Mouse (Mus musculus): ENCODE measurements at regions not wholly inside any gene's neighbourhood (a gene's known extent, or its start where the extent isn't known, plus 50 kb on each side); places are given as distances from the start of the nearest gene placed in this dataset.

- Histone ChIP-seq H3K27ac (ENCODE audit: insufficient read depth, low read length) (no peak overlapping the region), H3K4me3 (ENCODE audit: low read depth, low read length) (no peak overlapping the region), H3K4me1 (ENCODE audit: control insufficient read depth, insufficient read depth, low read length) (no peaks in the 10 kb centered on the region), H3K27me3 (ENCODE audit: control insufficient read depth, insufficient read depth, low read length, poor library complexity, severe bottlenecking) (no peaks in the 10 kb centered on the region; the same call in 1 of the 2 replicates), H3K9me3 (replicated peaks; ENCODE audit: control insufficient read depth, insufficient read depth, low read length, poor library complexity, severe bottlenecking) (no peaks in the 10 kb centered on the region), H3K36me3 (ENCODE audit: control insufficient read depth, insufficient read depth, low read length, poor library complexity, severe bottlenecking) (no peaks in the 10 kb centered on the region), H3K9ac (ENCODE audit: low read depth, poor library complexity, severe bottlenecking) (no peak overlapping the region)
- TF ChIP-seq CTCF (IDR thresholded peaks at IDR 0.05; ENCODE audit: low read depth, low read length): no peak
- TF ChIP-seq POLR2A (IDR thresholded peaks at IDR 0.05; ENCODE audit: insufficient read depth, low read length): no peak
- no peak for TF ChIP-seq EP300 (IDR thresholded peaks at IDR 0.05; ENCODE audit: insufficient read depth, low read depth, low read length)
These were observed 199.7 kb downstream of the Smoc2 start for GRCm38 (mm10) chr17:14478938-14479505.

- H3K27ac ChIP-seq (ENCODE audit: insufficient read depth, low read length): no peak overlapping the region
- H3K4me3 ChIP-seq (ENCODE audit: low read depth, low read length): no peak overlapping the region
- TF ChIP-seq EP300 (IDR thresholded peaks at IDR 0.05; ENCODE audit: insufficient read depth, low read depth, low read length) (no peak), POLR2A (IDR thresholded peaks at IDR 0.05; ENCODE audit: insufficient read depth, low read length) (no peak), CTCF (IDR thresholded peaks at IDR 0.05; ENCODE audit: low read depth, low read length) (no peak)
- H3K9ac ChIP-seq (ENCODE audit: low read depth, poor library complexity, severe bottlenecking): no peak overlapping the region
- no peaks in the 10 kb centered on the region; the same call in 1 of the 2 replicates for H3K27me3 ChIP-seq (ENCODE audit: control insufficient read depth, insufficient read depth, low read length, poor library complexity, severe bottlenecking)
- H3K4me1 ChIP-seq (ENCODE audit: control insufficient read depth, insufficient read depth, low read length): no peaks in the 10 kb centered on the region
- H3K36me3 ChIP-seq (ENCODE audit: control insufficient read depth, insufficient read depth, low read length, poor library complexity, severe bottlenecking): no peaks in the 10 kb centered on the region
- H3K9me3 ChIP-seq (replicated peaks; ENCODE audit: control insufficient read depth, insufficient read depth, low read length, poor library complexity, severe bottlenecking): no peaks in the 10 kb centered on the region
These were observed 197.4 kb downstream of the Smoc2 start for GRCm38 (mm10) chr17:14476707-14477106.

GRCm38 (mm10) chr17:14475778-14476647 lies 196.7 kb downstream of the Smoc2 start:
- TF ChIP-seq POLR2A (IDR thresholded peaks at IDR 0.05; ENCODE audit: insufficient read depth, low read length): no peak
- TF ChIP-seq CTCF (IDR thresholded peaks at IDR 0.05; ENCODE audit: low read depth, low read length): no peak
- TF ChIP-seq EP300 (IDR thresholded peaks at IDR 0.05; ENCODE audit: insufficient read depth, low read depth, low read length): no peak
- Histone ChIP-seq H3K36me3 (ENCODE audit: control insufficient read depth, insufficient read depth, low read length, poor library complexity, severe bottlenecking) (no peaks in the 10 kb centered on the region), H3K9ac (ENCODE audit: low read depth, poor library complexity, severe bottlenecking) (no peak overlapping the region), H3K27me3 (ENCODE audit: control insufficient read depth, insufficient read depth, low read length, poor library complexity, severe bottlenecking) (no peaks in the 10 kb centered on the region; the same call in 1 of the 2 replicates), H3K4me3 (ENCODE audit: low read depth, low read length) (no peak overlapping the region), H3K4me1 (ENCODE audit: control insufficient read depth, insufficient read depth, low read length) (no peaks in the 10 kb centered on the region), H3K9me3 (replicated peaks; ENCODE audit: control insufficient read depth, insufficient read depth, low read length, poor library complexity, severe bottlenecking) (no peaks in the 10 kb centered on the region), H3K27ac (ENCODE audit: insufficient read depth, low read length) (no peak overlapping the region)

GRCm38 (mm10) chr17:14475277-14475676 lies 196.0 kb downstream of the Smoc2 start:
- TF ChIP-seq CTCF (IDR thresholded peaks at IDR 0.05; ENCODE audit: low read depth, low read length): no peak
- TF ChIP-seq POLR2A (IDR thresholded peaks at IDR 0.05; ENCODE audit: insufficient read depth, low read length): no peak
- no peak for TF ChIP-seq EP300 (IDR thresholded peaks at IDR 0.05; ENCODE audit: insufficient read depth, low read depth, low read length)
- Histone ChIP-seq H3K9ac (ENCODE audit: low read depth, poor library complexity, severe bottlenecking) (no peak overlapping the region), H3K4me1 (ENCODE audit: control insufficient read depth, insufficient read depth, low read length) (no peaks in the 10 kb centered on the region), H3K9me3 (replicated peaks; ENCODE audit: control insufficient read depth, insufficient read depth, low read length, poor library complexity, severe bottlenecking) (no peaks in the 10 kb centered on the region), H3K27ac (ENCODE audit: insufficient read depth, low read length) (no peak overlapping the region), H3K36me3 (ENCODE audit: control insufficient read depth, insufficient read depth, low read length, poor library complexity, severe bottlenecking) (no peaks in the 10 kb centered on the region), H3K4me3 (ENCODE audit: low read depth, low read length) (no peak overlapping the region), H3K27me3 (ENCODE audit: control insufficient read depth, insufficient read depth, low read length, poor library complexity, severe bottlenecking) (no peaks in the 10 kb centered on the region; the same call in 1 of the 2 replicates)

GRCm38 (mm10) chr17:14468754-14469488 lies 189.6 kb downstream of the Smoc2 start:
- no peak overlapping the region for H3K4me3 ChIP-seq (ENCODE audit: low read depth, low read length)
- H3K9me3 ChIP-seq (replicated peaks; ENCODE audit: control insufficient read depth, insufficient read depth, low read length, poor library complexity, severe bottlenecking): no peaks in the 10 kb centered on the region
- no peak overlapping the region for H3K27ac ChIP-seq (ENCODE audit: insufficient read depth, low read length)
- TF ChIP-seq POLR2A (IDR thresholded peaks at IDR 0.05; ENCODE audit: insufficient read depth, low read length) (no peak), EP300 (IDR thresholded peaks at IDR 0.05; ENCODE audit: insufficient read depth, low read depth, low read length) (no peak), CTCF (IDR thresholded peaks at IDR 0.05; ENCODE audit: low read depth, low read length) (no peak)
- H3K27me3 ChIP-seq (ENCODE audit: control insufficient read depth, insufficient read depth, low read length, poor library complexity, severe bottlenecking): no peaks in the 10 kb centered on the region
- H3K4me1 ChIP-seq (ENCODE audit: control insufficient read depth, insufficient read depth, low read length): no peaks in the 10 kb centered on the region
- no peak overlapping the region for H3K9ac ChIP-seq (ENCODE audit: low read depth, poor library complexity, severe bottlenecking)
- H3K36me3 ChIP-seq (ENCODE audit: control insufficient read depth, insufficient read depth, low read length, poor library complexity, severe bottlenecking): no peaks in the 10 kb centered on the region

All from ES-Bruce4 (cell line).